Mouse (Mus musculus): ENCODE measurements at regions not wholly inside any gene's neighbourhood (a gene's known extent, or its start where the extent isn't known, plus 50 kb on each side); places are given as distances from the start of the nearest gene placed in this dataset.

DNA sequence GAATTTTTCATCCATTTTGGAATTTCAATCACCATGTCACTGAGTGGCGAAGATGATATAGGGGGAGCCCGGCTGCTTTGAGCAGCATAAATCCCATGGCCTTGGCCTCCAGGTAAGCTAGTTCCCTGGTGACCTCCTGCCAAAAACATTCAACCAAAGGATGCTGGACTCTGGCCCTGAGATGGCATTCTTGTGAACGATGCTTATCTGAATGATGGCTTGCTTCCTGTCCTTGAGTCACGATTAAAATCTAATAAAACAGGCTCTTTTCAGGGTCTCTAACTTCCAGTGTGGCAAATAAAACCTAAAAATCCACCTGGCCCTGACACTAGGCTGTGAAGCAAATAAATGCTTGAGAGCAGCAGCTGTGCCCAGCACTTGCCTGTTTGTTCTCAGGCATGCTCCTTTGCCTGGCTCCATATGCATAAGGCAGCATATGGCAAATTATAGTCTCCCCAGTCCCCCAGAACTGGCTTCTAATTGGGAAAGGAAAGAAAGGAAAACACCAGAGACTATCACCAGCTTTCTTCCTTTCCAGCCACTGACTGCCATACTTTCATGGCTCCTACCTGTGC, 193.7 kb downstream of the Gm826 start:
- H3K4me1 ChIP-seq (ENCODE audit: control insufficient read depth, insufficient read depth, low read length): no peaks in the 10 kb centered on the region
- H3K36me3 ChIP-seq (ENCODE audit: control insufficient read depth, insufficient read depth, low read length): no peaks in the 10 kb centered on the region
- H3K79me2 ChIP-seq (replicated peaks; ENCODE audit: control insufficient read depth, insufficient read depth, low read length): no peaks in the 10 kb centered on the region
- no peak overlapping the region for H3K4me3 ChIP-seq
- no peak for TF ChIP-seq EP300 (IDR thresholded peaks at IDR 0.05; ENCODE audit: insufficient read depth, low read depth, low read length)
- H3K27me3 ChIP-seq (ENCODE audit: control insufficient read depth, insufficient read depth, low read length): no peaks in the 10 kb centered on the region
- WGBS: 71% methylated on average over 4 of the region's 4 CpGs
- H3K27ac ChIP-seq: no peak overlapping the region
- no peak for DNase-seq
- intact Hi-C loops (cut with DNase I): no loop called here
- no peak overlapping the region for H3K9ac ChIP-seq (ENCODE audit: low read depth, low read length)

DNA sequence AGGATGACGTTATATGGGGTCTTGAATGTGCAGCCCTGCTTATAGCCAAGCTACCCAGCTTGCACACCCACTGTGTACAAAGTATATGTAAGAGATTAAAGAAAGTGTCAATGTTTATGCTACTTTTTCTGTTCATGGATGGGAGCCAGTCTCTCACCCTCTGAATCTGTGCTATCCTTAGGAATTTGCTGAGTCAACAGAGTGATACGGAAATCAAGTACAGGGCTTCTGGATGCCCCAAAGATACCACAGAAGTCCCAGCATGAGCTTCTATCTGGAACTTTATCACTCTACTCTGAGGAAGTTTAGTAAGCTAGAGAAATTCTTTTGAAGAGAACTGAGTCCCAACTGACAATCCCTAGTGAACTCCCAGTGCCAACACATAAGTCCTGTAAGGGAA, 195.9 kb downstream of the Gm826 start:
- TF ChIP-seq CTCF (IDR thresholded peaks at IDR 0.05) (no peak), POLR2A (IDR thresholded peaks at IDR 0.05; ENCODE audit: insufficient read depth, low read depth, low read length) (no peak), EP300 (IDR thresholded peaks at IDR 0.05; ENCODE audit: insufficient read depth, low read depth, low read length) (no peak)
- H3K4me3 ChIP-seq: no peak overlapping the region
- H3K79me2 ChIP-seq (replicated peaks; ENCODE audit: control insufficient read depth, insufficient read depth, low read length): no peaks in the 10 kb centered on the region
- H3K4me1 ChIP-seq (ENCODE audit: control insufficient read depth, insufficient read depth, low read length): no peaks in the 10 kb centered on the region
- no peaks in the 10 kb centered on the region for H3K36me3 ChIP-seq (ENCODE audit: control insufficient read depth, insufficient read depth, low read length)
- H3K27me3 ChIP-seq (ENCODE audit: control insufficient read depth, insufficient read depth, low read length): no peaks in the 10 kb centered on the region
- 78% methylated on average over 2 of the region's 2 CpGs for WGBS
- intact Hi-C loops (cut with DNase I): no loop called here
- no peak overlapping the region for H3K27ac ChIP-seq
- no peak for DNase-seq
- no peak overlapping the region for H3K9ac ChIP-seq (ENCODE audit: low read depth, low read length)

DNA sequence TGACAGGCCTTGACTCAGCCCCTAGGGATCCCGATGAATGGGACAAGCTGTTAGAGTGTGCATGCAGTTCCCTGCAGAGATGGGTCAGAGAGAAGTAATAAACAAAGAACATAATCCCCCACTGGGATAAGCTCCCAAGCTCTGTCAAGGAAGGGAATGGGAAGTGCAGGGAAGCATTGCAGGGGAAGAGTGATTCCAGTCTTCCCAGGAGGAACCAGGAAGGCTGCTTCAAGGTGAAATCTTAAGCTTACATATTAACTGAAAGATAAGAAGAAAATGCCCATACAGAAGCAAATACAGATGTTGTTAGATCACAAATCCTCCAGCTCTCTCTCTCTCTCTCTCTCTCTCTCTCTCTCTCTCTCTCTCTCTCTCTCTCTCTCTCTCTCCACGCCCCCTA, 202.2 kb downstream of the Gm826 start:
- H3K27me3 ChIP-seq (ENCODE audit: control insufficient read depth, insufficient read depth, low read length): no peaks in the 10 kb centered on the region
- no peak overlapping the region for H3K4me3 ChIP-seq
- H3K27ac ChIP-seq: no peak overlapping the region
- no peaks in the 10 kb centered on the region for H3K36me3 ChIP-seq (ENCODE audit: control insufficient read depth, insufficient read depth, low read length)
- H3K9ac ChIP-seq (ENCODE audit: low read depth, low read length): no peak overlapping the region
- intact Hi-C loops (cut with DNase I): no loop called here
- no peaks in the 10 kb centered on the region for H3K4me1 ChIP-seq (ENCODE audit: control insufficient read depth, insufficient read depth, low read length)
- DNase-seq: no peak
- H3K79me2 ChIP-seq (replicated peaks; ENCODE audit: control insufficient read depth, insufficient read depth, low read length): no peaks in the 10 kb centered on the region
- WGBS: 26% methylated on average over 2 of the region's 2 CpGs
- TF ChIP-seq EP300 (IDR thresholded peaks at IDR 0.05; ENCODE audit: insufficient read depth, low read depth, low read length) (no peak), POLR2A (IDR thresholded peaks at IDR 0.05; ENCODE audit: insufficient read depth, low read depth, low read length) (no peak), CTCF (IDR thresholded peaks at IDR 0.05) (no peak)

DNA sequence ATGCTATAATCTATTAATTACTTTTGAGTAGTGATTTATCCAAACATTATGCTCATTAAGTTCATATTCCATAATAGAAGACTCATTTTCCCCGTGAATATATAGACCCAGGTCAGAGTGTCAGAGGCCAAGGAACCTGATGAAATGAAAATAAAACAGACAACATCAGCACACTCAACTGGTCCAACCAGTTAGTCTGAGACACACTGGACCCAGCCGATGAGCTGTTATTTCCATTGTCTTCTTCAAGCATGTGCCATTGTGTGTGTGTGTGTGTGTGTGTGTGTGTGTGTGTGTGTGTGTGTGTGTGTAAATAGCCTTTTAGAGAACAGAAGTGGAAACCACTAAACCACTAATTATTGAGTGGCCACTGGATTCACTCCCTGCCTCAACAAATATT, 202.6 kb downstream of the Gm826 start:
- DNase-seq: no peak
- Histone ChIP-seq H3K36me3 (ENCODE audit: control insufficient read depth, insufficient read depth, low read length) (no peaks in the 10 kb centered on the region), H3K79me2 (replicated peaks; ENCODE audit: control insufficient read depth, insufficient read depth, low read length) (no peaks in the 10 kb centered on the region), H3K4me1 (ENCODE audit: control insufficient read depth, insufficient read depth, low read length) (no peaks in the 10 kb centered on the region), H3K9ac (ENCODE audit: low read depth, low read length) (no peak overlapping the region), H3K27ac (no peak overlapping the region), H3K27me3 (ENCODE audit: control insufficient read depth, insufficient read depth, low read length) (no peaks in the 10 kb centered on the region), H3K4me3 (no peak overlapping the region)
- intact Hi-C loops (cut with DNase I): no loop called here
- 75% methylated on average over 2 of the region's 2 CpGs for WGBS
- TF ChIP-seq CTCF (IDR thresholded peaks at IDR 0.05) (no peak), POLR2A (IDR thresholded peaks at IDR 0.05; ENCODE audit: insufficient read depth, low read depth, low read length) (no peak), EP300 (IDR thresholded peaks at IDR 0.05; ENCODE audit: insufficient read depth, low read depth, low read length) (no peak)

DNA sequence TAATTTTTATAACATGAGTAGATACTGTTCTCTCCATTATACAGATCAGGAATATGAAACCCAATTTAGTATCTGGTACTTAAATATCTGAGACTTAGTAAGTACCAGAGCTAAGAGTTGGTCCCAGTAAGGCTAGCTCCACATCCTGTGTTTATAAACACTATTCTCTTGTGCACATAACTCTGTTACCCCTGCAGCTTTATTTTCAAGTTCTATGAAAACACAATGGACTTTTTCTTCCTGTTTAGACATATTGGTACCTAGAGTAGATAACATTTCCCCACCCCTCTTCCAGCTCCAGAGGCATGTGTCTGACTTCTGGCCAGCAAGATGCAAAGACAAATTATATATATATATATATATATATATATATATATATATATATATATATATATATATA, 216.8 kb downstream of the Gm826 start:
- intact Hi-C loops (cut with DNase I): no loop called here
- TF ChIP-seq POLR2A (IDR thresholded peaks at IDR 0.05; ENCODE audit: insufficient read depth, low read depth, low read length): no peak
- TF ChIP-seq EP300 (IDR thresholded peaks at IDR 0.05; ENCODE audit: insufficient read depth, low read depth, low read length): no peak
- TF ChIP-seq CTCF (IDR thresholded peaks at IDR 0.05): no peak

DNA sequence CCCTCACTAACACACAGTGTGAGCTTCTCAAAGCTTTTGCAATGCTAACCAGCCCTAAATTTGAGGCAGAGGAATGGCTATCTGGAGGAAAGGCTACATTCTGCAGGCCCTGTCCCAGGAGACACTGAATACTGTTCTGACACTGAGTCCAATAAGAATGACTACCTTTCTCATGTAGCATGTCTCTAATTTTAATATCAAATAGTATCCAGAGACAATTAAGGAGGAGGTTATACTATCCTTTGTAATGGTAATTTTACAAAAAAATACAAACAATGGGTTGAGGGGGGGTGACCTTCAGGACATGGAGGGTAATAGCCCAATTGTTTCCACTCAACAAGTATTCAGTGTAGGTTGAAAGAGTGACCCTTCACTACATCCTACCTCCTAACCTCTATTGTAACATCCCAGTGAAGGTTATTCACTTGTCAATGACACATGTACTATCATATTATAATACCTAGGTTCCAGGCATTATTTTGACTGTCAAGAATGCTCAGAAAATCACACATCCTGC, 222.7 kb downstream of the Gm826 start:
- Histone ChIP-seq H3K79me2 (replicated peaks; ENCODE audit: control insufficient read depth, insufficient read depth, low read length) (no peaks in the 10 kb centered on the region), H3K4me3 (no peak overlapping the region), H3K4me1 (ENCODE audit: control insufficient read depth, insufficient read depth, low read length) (no peaks in the 10 kb centered on the region), H3K27me3 (ENCODE audit: control insufficient read depth, insufficient read depth, low read length) (no peaks in the 10 kb centered on the region), H3K9ac (ENCODE audit: low read depth, low read length) (no peak overlapping the region), H3K36me3 (ENCODE audit: control insufficient read depth, insufficient read depth, low read length) (no peaks in the 10 kb centered on the region), H3K27ac (no peak overlapping the region)
- DNase-seq: no peak
- TF ChIP-seq POLR2A (IDR thresholded peaks at IDR 0.05; ENCODE audit: insufficient read depth, low read depth, low read length) (no peak), EP300 (IDR thresholded peaks at IDR 0.05; ENCODE audit: insufficient read depth, low read depth, low read length) (no peak), CTCF (IDR thresholded peaks at IDR 0.05) (no peak)
- intact Hi-C loops (cut with DNase I): no loop called here

More for the DNA sequence above, 216.8 kb downstream of the Gm826 start:
- Histone ChIP-seq H3K36me3 (ENCODE audit: control insufficient read depth, insufficient read depth, low read length) (no peaks in the 10 kb centered on the region), H3K27me3 (ENCODE audit: control insufficient read depth, insufficient read depth, low read length) (no peaks in the 10 kb centered on the region), H3K27ac (no peak overlapping the region), H3K79me2 (replicated peaks; ENCODE audit: control insufficient read depth, insufficient read depth, low read length) (no peaks in the 10 kb centered on the region), H3K4me3 (no peak overlapping the region), H3K4me1 (ENCODE audit: control insufficient read depth, insufficient read depth, low read length) (no peaks in the 10 kb centered on the region), H3K9ac (ENCODE audit: low read depth, low read length) (no peak overlapping the region)
- DNase-seq: no peak

Data from heart, adult 2 months (tissue).